8 mouse cellular contexts compared by ENCODE assay signal in genomic region chr3:145758561-145759378, GRCm38 (mm10). TPM values are rescaled to one million over a fixed set of nuclear protein-coding genes. Genes with fewer than 3 reads are reported as not detected.
DNase-seq lines count a peak whose midpoint lies in the region; ATAC-seq and TF ChIP-seq lines count a peak whose summit lies in the region.
"Had no signal": no experiment of that assay in that cellular context is flagged by ENCODE, and none has a peak within 500 bp of the region (broad histone marks: within the 10 kb centered on the region; RNA-seq: fewer than 3 reads in every experiment).

Ddah1 (plus strand) TSS chr3:145758675.

- no peaks in the 10 kb centered on the region for H3K36me3 ChIP-seq in midbrain, embryonic 12.5 days
- H3K36me3 ChIP-seq in stomach, embryonic 16.5 days (ENCODE audit: control insufficient read depth, insufficient read depth, low read length) = no peaks in the 10 kb centered on the region

- intact Hi-C loops in left cerebral cortex, postnatal 4 days (cut with DNase I) = loop anchor here (10.0 kb wide), 1 partner anchor 136 kb away; no protein-coding TSS in a partner anchor

- no peaks in the 10 kb centered on the region for H3K9me3 ChIP-seq in midbrain, embryonic 12.5 days
- no peaks in the 10 kb centered on the region for H3K9me3 ChIP-seq in stomach, embryonic 16.5 days (replicated peaks; ENCODE audit: control insufficient read depth, low read length)

- H3K4me1 ChIP-seq in bone marrow macrophage, adult 2 months (ENCODE audit: control insufficient read depth, insufficient read depth, low read length) = 0 out of 2 replicates have a peak, but pooled peaks cover 3% of the 10 kb centered on the region
- peaks cover 9% of the 10 kb centered on the region; the same call in 1 of the 2 replicates for H3K4me1 ChIP-seq in midbrain, embryonic 12.5 days
- H3K4me1 ChIP-seq in stomach, embryonic 16.5 days (ENCODE audit: control insufficient read depth, insufficient read depth, low read length) = peaks cover 7% of the 10 kb centered on the region

- no peak for TF ChIP-seq POLR2A in bone marrow macrophage, adult 2 months (IDR thresholded peaks at IDR 0.05; ENCODE audit: borderline replicate concordance, low read depth, low read length)

- no peak within 1 kb of the TSS for H3K27ac ChIP-seq in bone marrow macrophage, adult 2 months (ENCODE audit: insufficient read depth, low read depth, low read length)
- peak within 1 kb of the TSS; percentile 81 for H3K27ac ChIP-seq in midbrain, embryonic 12.5 days (replicated peaks)
- H3K27ac ChIP-seq in stomach, embryonic 16.5 days (ENCODE audit: low read length) = peak within 1 kb of the TSS; percentile 18; the same call in 1 of the 2 replicates

- ATAC-seq in granulocyte monocyte progenitor cell, adult 5-6 weeks (replicated peaks; ENCODE audit: poor library complexity, severe bottlenecking) = peak; percentile 60
- peak; percentile 91 for ATAC-seq in midbrain, embryonic 12.5 days (ENCODE audit: low FRiP score, low read depth)
- peak; percentile 91 for ATAC-seq in stomach, embryonic 16.5 days (ENCODE audit: insufficient read depth, low FRiP score)

- H3K4me3 ChIP-seq in bone marrow macrophage, adult 2 months (ENCODE audit: insufficient read depth, low read length) = peak within 1 kb of the TSS; percentile 52
- peak within 1 kb of the TSS; percentile 74 for H3K4me3 ChIP-seq in midbrain, embryonic 12.5 days
- peak within 1 kb of the TSS; percentile 69 for H3K4me3 ChIP-seq in stomach, embryonic 16.5 days (replicated peaks; ENCODE audit: low read length)

- peak within 1 kb of the TSS; percentile 95 for H3K4me2 ChIP-seq in midbrain, embryonic 12.5 days (replicated peaks)
- H3K4me2 ChIP-seq in stomach, embryonic 16.5 days (ENCODE audit: low read depth, low read length) = peak within 1 kb of the TSS; percentile 100

- WGBS in midbrain, embryonic 12.5 days = under 1% methylated on average over 97 of the region's 97 CpGs
- WGBS in stomach, embryonic 16.5 days = 0% methylated on average over 96 of the region's 97 CpGs

- peak; percentile 79 for DNase-seq in embryo, embryonic 9.5 days (ENCODE audit: extremely low spot score)
- DNase-seq in kidney, adult 11 months = peak; percentile 68
- DNase-seq in left cerebral cortex, postnatal 4 days = peak; percentile 80

- TF ChIP-seq CTCF in bone marrow macrophage, adult 2 months (IDR thresholded peaks at IDR 0.05; ENCODE audit: low read depth, low read length) = no peak

- peak within 1 kb of the TSS; percentile 85 for H3K9ac ChIP-seq in midbrain, embryonic 12.5 days (replicated peaks)
- H3K9ac ChIP-seq in stomach, embryonic 16.5 days (ENCODE audit: low read length) = peak within 1 kb of the TSS; percentile 85

- peaks cover 38% of the 10 kb centered on the region for H3K27me3 ChIP-seq in midbrain, embryonic 12.5 days
- peaks cover 15% of the 10 kb centered on the region for H3K27me3 ChIP-seq in stomach, embryonic 16.5 days (ENCODE audit: control insufficient read depth, insufficient read depth, low read length)

RNA-seq across cellular contexts. Expression of gene Ddah1, which starts in this region (rescaled TPM):
- 0.67 and 1.6 TPM in 2 replicates for polyA plus RNA-seq in bone marrow macrophage, adult 2 months (2012; ENCODE audit: insufficient read depth, insufficient read length, missing spikeins)
- not detected in 2 replicates for total RNA-seq in granulocyte monocyte progenitor cell, adult 5-6 weeks (2014; fragmentation: Nextera tagmentation)
- not detected in 2 replicates for total RNA-seq in granulocyte monocyte progenitor cell, adult 5-6 weeks (2017)
- total RNA-seq in left cerebral cortex, postnatal 4 days (2021) = 100 to 1,000 TPM in 1 of 2 experiments, 10 to 100 TPM in 1; 97.6 to 108 TPM
- 38.2 TPM in 2 replicates for polyA plus RNA-seq in midbrain, embryonic 12.5 days (2016; fragmentation: Nextera tagmentation; extraction: Ambion mirVana)
- 12.0 and 17.7 TPM in 2 replicates for polyA plus RNA-seq in stomach, embryonic 16.5 days (2015; fragmentation: Nextera tagmentation; extraction: Ambion mirVana)
- total RNA-seq: neutrophil, adult 5-6 weeks had no signal

Comparison
In these comparisons a context has a peak if more than half of its experiments do, and no peak if none do; other contexts are left out.
1. RNA of gene Ddah1 (total RNA-seq): 97.6 to 108 TPM in left cerebral cortex, postnatal 4 days; not detected in granulocyte monocyte progenitor cell, adult 5-6 weeks; every median in the first group is over 10 times any median in the second.
2. Peak in ATAC-seq in granulocyte monocyte progenitor cell, adult 5-6 weeks; RNA of the gene not detected or under 1 TPM.
3. Peak in every context shown above with its lines, with median percentiles within 50 percentile points of each other: H3K4me3 ChIP-seq, DNase-seq and ATAC-seq.